Mouse (Mus musculus) c-Kit-negative CD71-positive TER-119-positive erythroid progenitor cells, embryonic 14.5 days (primary cell): ENCODE measurements around the gene Rab10.

ENCODE experiments used
- DNase-seq: peaks from one replicate; pipeline ENCODE4 v3.0.0-alpha.2; 2013; ENCODE audit warnings: low read depth, low spot score

Gene Rab10

GRCm38 (mm10) chr12:3236831-3237681, 72.7 kb downstream of the Rab10 start:
- DNase-seq = no peak

- no peak for DNase-seq
Measured at GRCm38 (mm10) chr12:3236163-3236641, 73.6 kb downstream of the Rab10 start.

GRCm38 (mm10) chr12:3235646-3236161, 74.1 kb downstream of the Rab10 start:
- peak; percentile 76 for DNase-seq

GRCm38 (mm10) chr12:3235124-3235631, 74.6 kb downstream of the Rab10 start:
- DNase-seq = peak; percentile 86

GRCm38 (mm10) chr12:3234061-3234460, 75.7 kb downstream of the Rab10 start:
- no peak for DNase-seq

GRCm38 (mm10) chr12:3223352-3223751, 86.4 kb downstream of the Rab10 start:
- no peak for DNase-seq

- no peak for DNase-seq
Measured at GRCm38 (mm10) chr12:3210181-3210580, 99.6 kb downstream of the Rab10 start.

- DNase-seq = no peak
Measured at GRCm38 (mm10) chr12:3209163-3209562, 100.6 kb downstream of the Rab10 start.
